Mouse (Mus musculus) lung, postnatal 10 days (tissue): ENCODE measurements around the gene Ube2q2.
"Not testable (repeated sequence)": the region's sequence is repeated elsewhere in the genome, so short reads cannot be mapped to it uniquely, and the experiment has no call there.

ENCODE experiments used
- DNase-seq: peaks from one replicate; pipeline ENCODE4 v3.0.0; 2021

Ube2q2 gene

DNA sequence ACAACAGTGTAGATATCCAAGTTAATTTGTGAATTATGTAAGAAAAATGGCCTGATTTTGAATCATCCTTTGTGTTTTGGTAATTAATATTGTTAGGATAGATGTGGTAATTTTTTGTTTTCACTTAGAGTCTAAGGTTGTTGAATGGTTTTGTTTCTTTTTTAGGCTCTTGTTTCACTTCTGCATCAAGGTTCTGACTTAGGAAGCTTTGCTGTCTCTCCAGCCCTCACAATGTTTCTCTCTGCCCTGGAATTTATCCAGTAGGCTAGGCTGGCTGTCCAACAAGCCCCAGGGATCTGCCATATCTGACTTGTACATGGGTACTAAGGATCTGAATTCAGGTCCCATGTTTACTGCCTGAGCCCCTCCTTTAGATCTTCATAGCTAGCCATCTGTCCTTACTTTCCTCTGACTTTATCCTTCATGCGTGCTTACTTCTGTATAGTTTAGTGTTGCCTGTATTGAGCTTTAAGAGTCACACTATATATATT, 23.6 kb downstream of the Ube2q2 start:
- no peak for DNase-seq

GRCm38 (mm10) chr9:55174235-55174634, 25.6 kb downstream of the Ube2q2 start:
- DNase-seq: no peak

- no peak for DNase-seq
Measured at GRCm38 (mm10) chr9:55195876-55196275, 47.2 kb downstream of the Ube2q2 start.

DNA sequence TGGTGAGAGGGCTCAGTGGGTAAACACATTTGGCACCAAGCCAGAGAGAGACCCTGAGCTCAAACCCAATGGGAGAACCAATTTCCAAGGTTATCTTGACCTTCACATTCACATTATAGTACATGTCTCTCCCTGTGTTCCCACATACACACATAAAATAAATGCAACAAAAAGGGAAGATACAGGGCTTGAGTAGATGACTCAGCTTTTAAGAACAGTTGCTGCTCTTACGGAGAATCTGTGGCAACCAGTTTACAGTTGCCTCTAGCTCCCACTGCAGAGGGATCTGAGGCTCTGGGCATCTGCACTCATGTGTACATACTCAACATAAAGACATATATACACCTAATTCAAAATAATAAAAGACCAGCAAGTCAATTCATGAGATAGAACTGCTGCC, 49.6 kb downstream of the Ube2q2 start:
- DNase-seq: no peak

GRCm38 (mm10) chr9:55199348-55199747, 50.7 kb downstream of the Ube2q2 start:
- DNase-seq: no peak

DNA sequence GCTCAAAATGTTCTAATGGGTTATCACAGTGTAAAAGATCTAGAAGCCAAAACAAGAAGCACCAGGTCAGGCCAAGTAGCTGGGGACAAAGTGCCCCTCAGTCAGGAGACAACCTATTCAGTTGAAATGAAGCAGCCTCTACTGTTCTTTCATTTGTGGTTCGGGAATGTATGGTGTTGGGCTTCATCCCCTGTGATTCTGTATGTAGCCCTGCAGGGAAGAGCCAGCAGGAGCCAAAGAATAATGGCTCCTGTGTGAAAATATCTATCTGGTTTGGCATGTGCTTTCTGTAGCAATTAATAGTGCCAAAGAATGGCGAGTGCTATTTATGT, 59.8 kb downstream of the Ube2q2 start:
- no peak for DNase-seq

- peak; percentile 90 for DNase-seq
Measured at GRCm38 (mm10) chr9:55208790-55209481, 60.3 kb downstream of the Ube2q2 start, which contains the start of gene Fbxo22. Fbxo22 (plus strand) TSS chr9:55208925.

GRCm38 (mm10) chr9:55211611-55212010, 63.0 kb downstream of the Ube2q2 start:
- no peak for DNase-seq

GRCm38 (mm10) chr9:55213396-55213795, 64.7 kb downstream of the Ube2q2 start:
- no peak for DNase-seq

DNA sequence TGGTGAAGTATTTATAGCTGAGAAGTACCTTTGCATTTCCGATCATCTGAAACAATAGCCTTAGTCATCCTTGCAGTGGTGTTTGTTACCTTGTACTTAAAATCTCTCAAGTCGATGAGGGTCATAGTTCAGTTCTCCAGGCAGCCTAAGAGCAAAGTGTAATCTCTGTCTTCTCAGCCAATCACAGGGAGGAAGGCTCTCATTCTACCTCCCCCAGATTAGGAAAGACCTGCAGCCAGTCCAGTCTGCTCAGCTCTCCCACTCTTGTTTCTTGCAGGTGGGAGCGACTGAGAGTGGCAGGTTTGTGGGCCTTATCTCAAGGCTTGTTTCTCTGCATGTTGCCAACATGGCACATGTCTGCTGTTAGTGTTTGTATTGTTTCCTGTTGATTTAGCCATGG, 66.4 kb downstream of the Ube2q2 start:
- DNase-seq: no peak

- DNase-seq: no peak
Measured at GRCm38 (mm10) chr9:55215648-55216047, 67.0 kb downstream of the Ube2q2 start.

GRCm38 (mm10) chr9:55216078-55216477, 67.4 kb downstream of the Ube2q2 start:
- no peak for DNase-seq

DNA sequence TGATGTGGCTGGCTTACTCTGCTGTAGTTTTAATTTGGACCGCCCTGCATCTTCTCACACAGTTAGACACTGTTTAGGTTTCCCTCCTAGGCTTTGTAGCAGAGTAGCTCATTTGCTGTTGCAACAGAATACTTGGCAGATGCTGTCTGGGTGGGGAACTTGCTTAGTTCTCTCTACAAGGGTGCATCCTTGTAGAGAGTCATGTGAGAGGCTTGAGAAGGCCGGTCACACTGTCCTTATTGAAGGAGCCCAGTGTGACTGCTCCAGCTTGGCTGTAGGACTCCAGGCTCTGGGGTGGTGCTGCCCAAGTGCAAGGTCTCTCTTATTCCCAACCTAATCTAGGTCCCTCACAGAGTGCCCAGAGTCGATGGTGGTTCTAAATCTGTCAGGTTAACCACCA, 68.7 kb downstream of the Ube2q2 start:
- no peak for DNase-seq

DNA sequence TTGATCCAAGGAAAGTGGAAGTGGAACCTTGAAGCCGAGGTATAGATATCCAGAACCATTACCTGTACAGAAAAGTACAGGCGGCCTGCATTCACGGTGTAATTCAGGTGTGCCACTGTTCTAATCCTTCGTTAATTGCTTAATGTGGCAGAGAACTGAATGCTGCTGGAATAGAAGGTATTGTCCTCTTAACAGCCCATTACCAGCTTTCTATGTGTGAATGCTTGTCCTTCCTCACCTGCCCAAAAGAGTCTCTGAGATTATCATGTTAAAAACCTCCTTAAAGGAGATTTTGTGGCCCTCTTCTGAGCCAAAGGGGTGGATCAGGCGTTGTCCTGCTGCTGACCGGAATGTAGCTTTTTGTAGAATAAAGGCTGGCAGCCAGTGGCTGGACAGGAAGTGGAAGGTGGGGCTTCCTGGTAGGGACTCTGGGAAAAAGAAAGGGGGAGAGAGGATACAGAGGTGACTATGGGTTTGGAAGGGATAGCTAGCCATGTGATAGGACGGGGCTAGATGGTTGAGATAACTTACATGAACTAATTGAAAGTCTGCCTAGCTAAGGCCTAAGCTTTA, 76.6 kb downstream of the Ube2q2 start:
- peak; percentile 15 for DNase-seq

DNA sequence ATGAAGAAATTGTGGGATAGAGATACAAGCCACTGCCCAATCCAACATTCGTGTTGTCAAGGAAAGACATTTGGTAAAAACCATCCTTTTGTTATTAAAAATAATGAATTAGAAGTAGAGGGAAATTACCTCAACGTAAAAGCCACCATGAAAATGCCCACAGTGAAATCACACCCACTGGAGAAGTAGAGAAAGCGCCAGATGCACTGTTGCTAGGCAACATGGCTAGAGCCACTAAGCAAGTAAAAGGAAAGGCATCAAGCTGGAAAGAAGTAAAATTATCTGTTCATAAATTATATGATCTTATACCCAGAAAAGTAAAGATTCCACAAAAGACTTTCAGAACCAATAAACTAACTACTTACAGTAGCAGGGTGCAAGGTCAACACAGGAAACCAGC, 77.6 kb downstream of the Ube2q2 start:
- no peak for DNase-seq

DNA sequence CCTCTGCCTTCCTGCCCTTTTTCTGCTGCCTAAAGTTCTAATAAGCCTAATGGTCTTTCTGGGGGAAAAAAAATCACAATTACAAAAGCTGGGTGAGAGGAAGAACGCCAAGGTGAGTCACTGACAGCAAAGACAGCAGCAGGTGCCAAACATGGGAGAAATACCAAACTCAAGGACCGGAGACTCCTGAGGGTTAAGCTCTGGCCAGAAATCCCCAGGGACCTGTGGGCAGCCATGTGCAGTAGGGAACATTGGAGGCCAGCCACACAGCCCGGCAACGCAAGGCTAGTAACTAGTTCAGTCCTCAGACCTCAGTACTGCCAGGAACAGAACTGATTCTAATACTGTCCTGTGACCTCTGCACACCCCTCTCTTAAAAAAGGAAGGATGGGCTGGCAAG, 79.5 kb downstream of the Ube2q2 start:
- no peak for DNase-seq

- DNase-seq: no peak
Measured at GRCm38 (mm10) chr9:55229010-55229409, 80.4 kb downstream of the Ube2q2 start.

DNA sequence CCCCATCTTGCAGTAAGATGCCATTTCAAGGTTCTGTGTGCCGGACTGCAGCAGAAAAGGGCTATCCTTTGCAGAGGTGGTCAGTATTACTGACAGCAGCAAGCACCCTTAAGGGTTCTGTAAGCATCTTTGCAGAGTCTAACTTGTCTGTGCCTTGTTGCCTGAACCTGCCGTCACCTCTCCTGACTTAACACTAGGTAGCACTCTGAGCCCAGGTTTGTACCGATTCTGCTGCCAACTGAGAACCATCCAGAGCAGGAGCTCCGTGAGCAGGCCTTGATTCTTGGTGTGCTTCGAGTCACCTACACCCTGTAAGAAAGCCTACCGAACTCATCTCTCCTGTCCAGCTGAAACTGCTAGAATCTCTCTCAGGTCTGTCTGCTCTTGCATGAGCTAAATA, 82.9 kb downstream of the Ube2q2 start:
- DNase-seq: no peak

GRCm38 (mm10) chr9:55232110-55232509, 83.5 kb downstream of the Ube2q2 start:
- no peak for DNase-seq

DNA sequence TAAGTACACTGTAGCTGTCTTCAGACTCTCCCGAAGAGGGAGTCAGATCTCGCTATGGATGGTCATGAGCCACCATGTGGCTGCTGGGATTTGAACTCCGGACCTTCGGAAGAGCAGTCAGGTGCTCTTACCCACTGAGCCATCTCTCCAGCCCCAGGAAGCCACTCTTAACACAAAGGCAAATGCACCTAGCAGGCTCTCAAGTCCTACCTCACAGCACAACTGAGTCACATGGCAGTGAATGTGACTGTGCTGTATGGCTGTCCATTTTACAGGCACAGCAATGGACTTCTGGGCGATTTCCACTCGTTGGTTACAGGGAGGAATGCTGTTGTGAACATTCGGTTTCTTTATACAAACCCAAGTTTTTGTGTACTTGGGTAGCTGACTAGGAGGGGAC, 83.9 kb downstream of the Ube2q2 start:
- DNase-seq: no peak

DNA sequence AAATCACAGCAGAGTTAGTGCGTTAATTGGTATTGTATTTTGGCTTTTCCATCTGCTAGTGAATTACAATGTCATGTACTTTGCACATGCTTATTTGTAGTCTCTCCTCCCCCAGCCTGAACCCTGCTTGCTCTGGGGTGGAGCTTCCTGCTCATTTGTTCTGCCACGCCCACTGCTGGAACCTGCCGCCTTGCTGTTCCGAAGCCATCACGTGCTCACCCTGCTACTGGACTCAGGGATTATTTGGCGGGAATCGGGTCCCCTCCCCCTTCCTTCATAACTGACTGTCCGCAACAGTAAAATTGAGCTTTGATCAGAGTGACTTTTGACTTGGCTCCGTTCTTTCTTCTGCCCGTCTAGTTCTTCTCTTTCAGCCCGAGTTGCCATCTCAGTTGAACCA, 84.4 kb downstream of the Ube2q2 start:
- DNase-seq: not testable (repeated sequence)

- no peak for DNase-seq
Measured at GRCm38 (mm10) chr9:55236235-55237165, 87.8 kb downstream of the Ube2q2 start.

GRCm38 (mm10) chr9:55240852-55241251, 92.2 kb downstream of the Ube2q2 start:
- DNase-seq: no peak
